Mouse (Mus musculus) MN1 (cell line): ENCODE results near the gene Gria1.

Source experiments
- DNase-seq: peaks from one replicate; pipeline ENCODE4 v3.0.0-alpha.2; 2016; ENCODE audit warnings: low spot score

Gria1 gene

DNA sequence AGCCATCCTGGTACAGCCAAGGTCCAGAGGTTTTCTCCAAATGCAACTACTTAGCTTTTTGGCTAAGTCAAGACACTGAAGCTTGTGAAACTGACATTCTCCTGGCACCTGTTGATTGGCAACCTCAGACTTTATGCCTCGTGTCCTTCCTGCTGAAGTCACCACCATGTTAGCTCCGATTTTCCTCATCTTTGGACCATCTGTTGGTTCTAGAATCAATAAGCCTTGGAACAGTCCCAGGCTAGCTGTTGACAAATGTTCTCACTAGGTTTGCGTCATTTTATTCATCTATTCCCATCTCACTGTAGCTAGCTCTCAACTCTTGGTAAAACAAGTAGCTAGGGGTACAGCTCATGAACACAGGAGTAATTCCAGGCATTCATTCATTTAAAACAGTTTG is 51.3 kb downstream of the Gria1 start:
- DNase-seq: no peak

DNA sequence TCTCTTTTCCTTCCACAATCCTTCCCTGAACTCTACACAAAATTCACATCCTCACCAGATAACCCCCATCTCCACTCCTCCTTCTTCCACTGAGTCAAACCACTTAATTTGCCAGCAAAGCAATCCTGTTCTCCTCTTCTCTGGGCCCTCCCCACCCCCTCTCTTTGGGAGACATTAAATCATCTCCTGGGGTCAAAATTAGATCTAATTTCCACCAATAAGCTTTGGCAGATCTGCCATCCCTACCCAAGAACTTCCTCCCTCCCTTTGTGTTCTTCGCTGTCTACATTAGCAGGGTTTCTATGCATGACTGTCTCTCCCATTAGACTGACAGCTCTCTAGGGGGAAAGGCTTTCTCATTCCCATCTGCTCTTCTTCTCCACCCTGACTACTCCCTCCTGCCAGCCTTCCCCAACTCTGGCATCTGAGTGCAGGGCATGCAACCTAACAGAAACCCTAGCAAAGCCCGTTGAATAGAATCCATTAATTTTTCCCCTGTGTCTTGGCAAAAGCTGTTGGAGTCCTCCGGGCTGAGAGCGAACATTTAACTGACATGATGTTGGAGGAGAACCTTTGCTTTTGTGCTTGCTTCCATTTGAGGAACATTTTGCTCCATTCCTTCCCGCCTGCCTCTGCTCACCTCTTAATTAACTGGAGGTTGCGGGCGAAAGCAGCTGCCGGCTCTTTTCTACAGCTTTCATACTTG is 59.2 kb downstream of the Gria1 start:
- DNase-seq: no peak

DNA sequence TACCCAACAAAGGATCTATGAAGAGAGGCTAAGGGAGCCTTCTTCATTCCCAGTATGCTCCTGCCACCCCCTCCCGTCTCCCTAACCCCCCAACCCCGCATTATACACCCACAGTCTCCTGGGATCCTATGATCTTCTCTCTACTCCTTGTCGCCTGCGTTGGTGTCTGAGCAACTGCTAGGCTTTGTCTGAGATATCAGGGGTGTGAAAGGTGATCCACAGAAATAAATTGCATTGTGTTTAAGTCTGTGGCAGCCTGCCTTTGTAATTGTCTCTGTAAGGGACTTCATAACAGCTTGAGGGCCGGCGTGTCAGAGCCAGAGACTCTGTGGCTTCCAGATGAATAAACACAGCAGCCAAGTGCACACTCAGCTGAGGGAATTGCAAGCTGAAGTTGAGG is 61.0 kb downstream of the Gria1 start:
- DNase-seq: no peak

DNA sequence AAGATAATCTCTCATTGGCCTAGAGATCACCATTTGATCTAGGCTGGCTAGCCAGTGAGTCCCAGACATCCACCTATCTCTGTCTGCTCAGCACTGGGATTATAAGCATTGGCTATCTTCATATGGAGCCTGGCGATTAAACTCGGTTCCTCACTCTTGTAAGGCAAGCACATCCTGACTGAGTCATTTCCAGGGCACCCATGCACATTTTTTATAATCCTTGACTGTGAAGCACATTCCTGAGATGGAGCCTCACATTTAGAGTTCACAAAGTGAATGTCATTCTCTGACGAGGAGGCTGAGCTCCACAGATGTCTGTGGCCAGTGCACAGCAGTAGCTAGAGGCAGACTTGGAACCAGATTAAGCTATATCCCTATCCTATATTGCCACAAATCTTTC is 68.2 kb downstream of the Gria1 start:
- DNase-seq: no peak

DNA sequence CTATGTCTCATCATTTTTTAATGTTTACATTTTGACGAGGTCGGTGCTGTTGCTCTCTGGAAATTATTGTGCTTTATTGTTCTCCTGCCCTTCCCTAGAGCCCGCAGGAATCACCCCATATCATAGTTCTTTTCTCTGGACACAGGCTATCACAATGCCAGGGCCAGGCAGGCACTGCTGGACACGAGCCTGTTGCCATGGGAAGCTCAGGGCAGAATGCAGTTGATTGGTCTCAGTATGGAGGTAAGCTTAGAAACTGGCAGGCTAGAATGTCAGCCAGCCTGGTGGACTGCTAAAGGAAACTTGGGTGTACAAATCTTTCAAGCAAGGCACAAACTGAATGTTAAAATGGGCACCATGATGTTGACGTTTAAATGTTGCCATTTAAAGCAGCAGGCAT is 78.3 kb downstream of the Gria1 start:
- no peak for DNase-seq

DNA sequence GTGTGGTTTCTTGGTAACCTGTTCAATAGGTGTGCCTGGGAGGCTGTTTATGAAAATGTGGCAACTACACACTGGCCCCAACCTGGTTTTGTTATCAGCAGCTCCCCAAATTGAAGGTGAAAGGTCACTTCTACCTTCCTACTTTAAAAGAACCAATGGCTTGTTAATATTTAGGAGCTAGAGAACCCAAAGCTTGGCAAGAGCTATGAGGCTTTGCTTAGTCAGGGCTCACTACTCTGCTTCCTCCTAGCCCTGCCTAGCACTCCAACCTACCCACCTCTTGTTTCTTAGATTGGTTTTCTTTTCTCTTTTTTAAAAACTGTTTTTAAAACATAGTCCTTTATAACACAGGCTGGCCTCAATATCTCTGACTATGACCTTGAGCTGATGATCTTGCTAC is 79.5 kb downstream of the Gria1 start:
- DNase-seq: no peak

DNA sequence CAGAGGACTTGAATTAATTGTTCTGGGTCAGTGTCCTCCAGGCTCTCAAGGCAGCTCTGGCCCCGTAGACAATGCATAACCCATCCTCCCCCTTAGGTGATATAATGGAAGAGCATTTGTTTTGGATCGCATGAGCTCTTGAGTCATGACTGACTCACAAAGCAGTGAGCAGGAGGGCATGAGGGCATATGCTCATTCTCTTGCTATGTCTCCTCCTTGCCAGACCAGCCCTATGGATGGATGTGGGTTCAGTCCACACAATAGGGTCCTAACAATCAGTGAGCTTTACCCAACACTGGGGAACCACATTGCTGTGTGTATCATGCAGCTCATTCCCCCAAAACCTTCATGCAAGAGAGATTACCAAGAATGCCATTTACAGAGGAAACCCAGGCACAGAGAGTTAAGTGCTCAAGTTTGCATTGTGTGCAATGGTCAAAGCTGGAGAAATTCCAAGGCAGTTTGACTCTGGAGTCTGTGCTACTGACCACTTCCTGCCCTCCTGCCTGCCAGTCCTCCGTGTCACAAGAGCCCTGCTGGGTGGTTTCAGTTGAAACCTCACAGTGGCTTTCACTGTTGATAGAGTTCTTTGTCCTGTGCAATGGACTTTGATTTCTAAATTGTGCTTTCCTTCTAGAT is 80.2 kb downstream of the Gria1 start:
- no peak for DNase-seq

DNA sequence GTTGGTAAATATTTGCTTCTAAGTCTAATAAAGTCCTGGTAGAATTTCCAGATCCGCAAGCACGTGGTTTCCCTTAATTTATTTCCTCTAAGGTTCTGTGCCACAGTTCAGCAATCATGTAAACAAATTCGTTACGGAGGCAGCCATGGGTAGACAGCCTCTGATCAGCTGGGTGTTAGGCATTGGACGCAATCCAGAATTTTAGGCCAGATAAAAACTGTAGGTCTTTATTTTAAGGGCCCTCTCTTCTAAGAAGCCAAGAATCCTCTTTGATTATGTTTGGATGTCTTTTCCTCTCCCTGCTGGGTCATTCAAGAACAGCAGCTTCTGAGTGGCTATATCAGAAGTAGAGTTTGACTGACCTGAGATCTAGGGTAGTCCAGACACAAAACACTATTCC is 89.3 kb downstream of the Gria1 start:
- no peak for DNase-seq

DNA sequence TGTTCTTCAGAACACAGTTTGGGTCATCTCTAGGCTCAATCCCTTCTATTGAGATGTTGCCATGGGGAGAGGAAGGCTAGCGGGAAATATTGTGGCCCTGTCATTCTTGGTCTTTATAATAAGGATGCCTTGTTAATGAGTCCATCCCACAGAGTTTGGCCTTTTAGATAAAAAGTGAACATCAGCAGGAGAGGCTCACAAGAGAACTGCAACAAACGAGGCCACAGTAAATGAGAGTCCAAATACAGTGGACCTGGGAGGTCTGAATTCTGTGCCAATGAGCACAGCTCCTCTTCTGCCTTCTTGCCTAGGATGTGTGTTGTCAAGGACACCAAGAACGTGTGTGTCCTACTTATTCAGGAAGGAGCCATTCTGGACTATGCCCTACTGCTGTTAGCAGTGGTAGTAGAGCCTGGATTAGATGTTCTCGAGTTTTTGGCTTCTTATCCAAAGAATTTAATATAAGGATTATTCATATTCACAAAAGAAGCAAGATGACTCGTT is 92.6 kb downstream of the Gria1 start:
- no peak for DNase-seq

DNA sequence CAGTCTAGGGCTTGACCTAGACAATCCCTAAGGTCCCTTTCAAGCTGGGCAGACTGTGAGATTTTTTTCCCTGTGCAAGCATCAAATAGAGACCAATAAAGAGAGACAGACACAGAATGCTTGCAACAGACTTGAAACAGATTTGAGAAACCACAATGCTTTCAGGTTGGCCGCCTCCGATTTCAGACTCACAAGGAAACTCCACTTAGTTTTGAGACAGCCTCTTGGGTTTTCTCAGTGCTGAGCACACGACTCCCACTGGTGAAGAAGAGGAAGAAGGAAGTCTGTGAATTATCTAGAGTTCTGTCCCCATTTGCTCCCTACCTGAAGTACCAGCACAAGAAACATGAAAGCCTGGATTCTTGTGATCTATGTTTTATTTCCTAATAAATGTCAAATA is 94.5 kb downstream of the Gria1 start:
- no peak for DNase-seq

DNA sequence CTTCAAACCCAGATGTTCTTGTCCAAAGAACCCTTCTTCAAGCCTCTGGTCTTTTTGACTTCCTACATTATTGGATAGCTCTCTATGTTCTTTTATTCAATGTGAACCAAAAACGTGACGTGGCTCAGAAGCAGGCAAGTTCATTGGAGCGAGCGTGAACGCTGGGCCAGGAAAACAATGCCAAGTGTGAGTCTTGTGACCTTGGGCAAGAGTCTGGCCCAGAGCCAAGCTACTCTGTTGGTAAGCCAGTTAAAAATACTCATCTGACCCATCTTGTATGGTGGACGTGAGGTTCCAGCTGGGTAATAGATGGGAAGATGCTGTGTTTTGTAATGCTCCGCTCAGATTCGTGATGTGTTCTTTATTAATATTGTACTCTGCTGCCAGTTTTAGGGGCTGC is 101.2 kb downstream of the Gria1 start:
- DNase-seq: no peak

DNA sequence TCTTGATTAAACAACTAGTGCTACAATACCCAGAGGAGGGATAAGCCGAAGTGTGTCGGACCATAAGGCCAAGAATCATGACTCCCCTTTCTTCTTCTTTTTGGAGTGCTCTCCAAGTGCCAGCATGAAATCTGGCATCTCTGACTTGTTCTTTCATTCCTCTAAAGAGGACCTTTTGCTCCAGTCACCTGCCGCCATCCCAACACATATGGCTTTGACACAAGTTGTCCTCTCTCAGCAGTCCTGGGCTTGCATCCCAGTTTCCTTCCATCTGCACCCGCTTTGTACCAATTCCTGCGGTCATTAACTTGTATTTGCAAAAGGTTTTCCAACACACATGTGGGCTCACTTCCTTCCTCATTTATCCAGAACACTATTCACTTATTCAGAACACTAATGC is 103.2 kb downstream of the Gria1 start:
- no peak for DNase-seq

DNA sequence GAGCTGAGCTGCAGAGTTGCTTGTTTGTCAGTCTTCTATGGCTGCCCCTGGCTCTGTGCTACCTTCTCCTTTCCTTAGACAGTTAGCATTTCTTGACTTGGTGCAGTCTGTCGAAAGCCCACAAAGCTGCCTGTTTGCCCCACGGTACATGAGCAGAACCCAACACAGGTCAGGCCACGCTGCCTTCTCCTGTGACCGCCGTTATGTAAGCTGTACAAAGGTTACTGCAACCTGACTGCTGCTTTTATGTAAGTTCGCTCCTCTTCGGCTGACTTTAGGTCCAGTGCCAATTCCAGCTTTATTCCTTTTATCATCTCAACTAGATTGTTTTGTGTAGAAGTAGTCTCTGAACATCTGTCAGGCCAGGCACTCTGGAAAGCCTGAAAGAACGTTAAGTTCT is 115.9 kb downstream of the Gria1 start:
- no peak for DNase-seq

DNA sequence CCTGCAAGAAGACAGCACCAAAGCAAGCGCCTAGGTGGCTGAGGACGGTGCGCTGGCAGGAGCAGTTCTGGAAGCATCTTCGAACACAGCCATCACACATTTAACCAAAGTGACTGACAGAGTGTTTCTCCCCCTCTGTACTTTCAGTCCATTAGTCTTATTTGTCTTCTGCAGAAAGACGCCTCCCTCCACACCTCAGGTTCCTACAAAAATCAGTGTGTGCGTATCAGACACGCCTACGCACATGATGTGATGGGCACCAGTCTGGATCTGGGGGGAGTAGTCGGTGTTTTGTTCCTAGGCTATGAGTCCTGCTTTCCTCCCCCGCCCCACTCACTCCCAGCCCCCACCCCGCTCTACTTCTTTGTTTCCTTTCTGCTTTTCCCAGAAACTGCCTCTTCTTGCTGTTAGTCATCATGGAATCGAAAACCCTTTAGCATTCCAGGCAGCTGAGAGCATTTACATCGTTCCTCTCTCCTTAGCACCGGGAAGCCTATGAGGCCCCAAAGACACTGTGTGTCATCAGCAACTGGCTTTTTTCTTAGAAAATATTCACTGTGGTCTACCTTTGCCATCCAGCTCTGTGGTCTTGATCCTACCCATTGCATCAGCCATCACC is 129.1 kb downstream of the Gria1 start:
- no peak for DNase-seq

DNA sequence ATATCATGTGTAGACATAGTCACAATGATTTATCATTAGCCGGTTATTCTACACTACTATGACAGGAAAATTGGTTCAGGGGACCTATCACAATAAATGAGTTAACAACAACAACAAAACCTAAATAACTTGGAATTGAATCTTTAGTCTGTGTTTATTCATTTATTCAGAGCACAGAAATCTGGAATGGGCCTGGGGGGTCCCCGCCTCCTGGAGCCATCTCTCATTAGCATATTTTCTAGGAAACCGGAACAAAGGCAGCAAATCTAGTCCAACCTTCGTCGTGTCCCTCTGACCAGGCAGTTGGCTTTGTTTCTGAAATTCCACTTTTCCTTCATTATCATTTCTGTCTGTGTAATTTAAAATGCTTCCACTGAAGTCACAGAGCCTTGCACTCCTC is 132.5 kb downstream of the Gria1 start:
- no peak for DNase-seq

DNA sequence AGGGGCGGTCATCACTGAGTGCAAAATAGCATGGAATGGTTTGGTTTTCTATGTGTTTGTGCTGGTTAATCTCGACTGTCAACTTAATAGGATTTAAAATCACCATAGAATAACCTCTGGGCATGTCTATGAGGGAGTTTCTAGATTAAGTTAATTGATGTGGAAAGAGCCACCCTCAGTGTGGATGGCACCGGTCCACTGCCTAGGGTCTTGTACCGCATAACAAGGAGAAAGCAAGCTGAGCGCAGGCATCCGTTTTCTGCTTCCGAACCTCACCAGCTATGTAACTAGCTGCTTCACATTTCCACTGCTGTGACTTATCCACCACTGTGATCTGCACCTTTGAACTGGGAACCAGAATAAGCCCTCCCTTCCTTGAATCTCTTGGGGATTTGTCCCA is 134.0 kb downstream of the Gria1 start:
- no peak for DNase-seq

DNA sequence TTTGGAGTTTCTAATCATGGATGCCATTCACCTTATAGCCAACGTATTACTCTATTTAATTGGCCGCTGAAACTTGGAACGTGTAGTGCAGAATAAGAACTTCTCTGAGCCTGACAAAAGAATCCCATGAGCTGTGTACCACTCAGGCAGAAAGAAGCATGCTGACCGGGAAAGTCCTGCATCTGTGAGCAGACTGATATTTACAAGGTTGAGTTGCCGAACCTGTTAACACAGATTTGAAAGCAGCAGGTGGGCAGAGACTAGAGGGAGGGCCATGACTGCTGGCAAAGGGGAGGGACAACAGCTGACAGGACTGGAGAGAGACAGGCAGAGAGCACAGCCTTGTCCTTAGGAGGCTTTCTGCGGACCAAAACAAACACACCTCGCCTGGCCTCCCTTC is 134.5 kb downstream of the Gria1 start:
- DNase-seq: no peak

DNA sequence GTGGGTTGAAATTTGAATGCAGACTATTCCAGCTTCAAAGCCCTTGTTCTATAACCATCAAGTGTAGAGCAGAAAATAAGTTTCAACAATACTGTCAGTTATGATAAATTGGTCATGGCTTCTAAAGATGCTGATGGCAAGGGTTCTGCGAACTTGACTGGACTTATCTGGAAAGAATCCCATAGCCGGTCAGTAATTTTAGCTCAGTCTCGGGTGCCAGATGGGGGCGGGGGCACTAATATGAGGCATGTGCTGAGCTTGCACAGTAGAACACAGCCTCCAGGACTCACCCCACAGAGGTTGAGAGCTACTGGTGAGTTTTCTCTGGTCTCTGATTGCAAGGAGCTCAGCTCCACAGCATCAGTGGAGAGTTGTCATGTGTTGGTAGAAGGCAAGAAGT is 140.5 kb downstream of the Gria1 start:
- DNase-seq: no peak

DNA sequence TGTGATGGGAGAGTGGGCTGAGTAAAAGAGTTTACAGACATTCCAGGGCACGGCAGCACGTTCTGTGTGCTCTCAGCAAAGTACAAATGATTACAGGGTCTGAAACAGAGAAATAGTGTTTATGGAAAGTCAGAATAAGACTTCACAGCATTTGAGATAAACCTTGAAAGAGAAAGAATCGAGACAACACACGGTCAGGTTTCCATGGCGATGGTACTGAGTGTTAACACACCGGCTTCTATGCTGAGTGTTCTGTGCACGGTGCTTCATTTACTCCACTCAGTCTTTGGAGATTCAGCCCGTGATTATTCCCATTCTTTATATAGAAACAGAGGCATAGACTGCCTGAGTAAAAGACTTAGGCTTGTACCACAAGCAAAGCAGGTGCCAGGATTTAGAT is 143.8 kb downstream of the Gria1 start:
- DNase-seq: no peak

DNA sequence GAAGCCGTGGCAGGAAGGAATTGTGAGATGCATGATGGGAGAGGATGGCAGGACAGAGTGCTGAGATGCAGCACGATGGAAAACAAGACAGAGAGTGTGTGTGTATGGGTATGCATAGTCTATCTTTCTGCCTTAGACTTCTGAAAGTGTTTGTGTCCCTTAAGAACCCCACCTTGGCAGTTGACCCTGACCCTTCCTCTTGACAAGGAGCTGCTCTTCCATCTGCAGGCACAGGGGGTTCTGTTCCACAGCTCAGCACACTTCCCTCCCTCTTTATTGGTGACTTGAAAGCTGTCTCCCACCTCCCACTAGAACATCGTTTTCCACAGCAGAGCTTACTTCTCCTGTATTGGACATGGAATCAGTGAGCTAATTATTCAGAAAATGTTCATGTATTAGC is 148.2 kb downstream of the Gria1 start:
- DNase-seq: no peak

DNA sequence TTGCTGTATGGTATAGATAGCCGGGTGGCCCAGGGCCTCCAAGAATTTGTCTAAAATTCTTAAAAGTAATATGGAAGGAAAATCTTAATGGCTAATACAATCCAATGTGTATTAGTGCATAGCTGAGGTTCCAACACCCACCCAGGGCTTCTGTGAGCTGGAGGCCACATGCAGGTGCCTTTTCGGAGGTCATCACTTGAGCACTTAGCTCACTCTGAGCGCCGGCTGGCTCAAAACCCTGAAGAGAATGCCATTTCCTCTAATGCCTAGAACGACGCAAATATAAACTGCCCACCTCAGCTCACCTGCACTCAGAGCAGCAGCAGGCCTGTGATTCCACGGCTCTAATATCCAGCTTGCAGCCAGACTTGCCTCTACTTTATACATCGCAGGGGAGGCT is 148.9 kb downstream of the Gria1 start:
- DNase-seq: no peak

DNA sequence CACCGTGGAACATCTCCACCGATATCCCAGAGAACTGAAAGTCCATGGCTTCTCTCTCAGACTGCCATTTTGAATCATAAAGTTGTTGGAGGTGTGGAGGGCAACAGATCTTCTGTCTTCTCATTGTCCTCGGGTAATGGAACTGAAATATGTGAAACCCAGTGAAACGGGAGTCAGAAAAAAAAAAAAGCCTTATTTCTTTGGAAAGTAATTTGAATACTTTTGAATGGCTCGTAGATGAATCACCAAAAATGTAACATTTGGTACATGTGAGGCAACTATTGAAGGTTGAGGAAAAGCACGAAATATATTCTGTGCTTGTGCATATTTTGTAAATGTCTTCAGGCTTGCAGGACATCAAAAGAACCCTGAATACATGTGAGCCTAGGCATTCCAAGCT is 151.7 kb downstream of the Gria1 start:
- no peak for DNase-seq

DNA sequence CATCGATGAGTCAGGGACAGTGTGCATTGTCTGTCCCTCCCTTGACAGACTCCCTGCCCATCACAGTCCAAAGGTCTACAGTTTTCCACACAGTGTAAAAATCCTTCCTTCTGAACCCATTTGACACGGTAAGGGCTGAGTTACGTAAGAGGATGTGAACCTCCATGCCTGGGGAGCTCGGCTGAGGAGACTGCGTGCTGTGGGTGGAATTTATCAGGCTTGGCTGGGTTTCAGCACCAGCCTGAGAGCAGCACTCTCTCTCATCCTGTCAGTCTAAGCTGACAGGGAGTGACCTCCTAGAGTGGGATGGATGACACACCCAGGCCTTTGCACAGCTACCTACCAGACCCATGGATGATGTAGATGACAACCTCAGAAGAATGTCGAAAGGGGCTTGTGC is 158.9 kb downstream of the Gria1 start:
- no peak for DNase-seq

DNA sequence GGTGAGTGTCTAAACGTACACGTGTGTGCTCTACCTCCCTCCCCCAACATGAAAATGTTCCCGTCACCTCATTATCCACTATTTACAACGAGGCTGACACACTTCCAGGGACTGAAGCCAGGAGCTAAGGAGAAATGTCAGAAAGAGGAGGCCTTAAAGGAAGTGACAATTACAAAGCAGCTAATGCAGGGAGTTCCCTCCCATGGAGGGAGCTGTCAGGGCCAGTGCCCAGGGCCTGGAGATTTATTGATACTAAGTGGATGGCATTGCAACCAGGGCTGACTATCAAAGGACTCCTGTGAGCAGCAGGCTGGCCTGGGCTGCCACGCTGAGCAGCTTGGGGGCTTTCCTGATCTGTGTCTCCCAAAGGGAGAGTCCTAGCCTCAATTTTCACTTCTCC is 163.0 kb downstream of the Gria1 start:
- DNase-seq: no peak
